Mouse (Mus musculus): Measurements from ENCODE around the gene Tsc22d3. TPM values are rescaled to one million over a fixed set of nuclear protein-coding genes. Genes with fewer than 3 reads are reported as not detected.

The Tsc22d3 gene
- polyA plus RNA-seq, 1 experiment from 2014 or later: 132 TPM

GRCm38 (mm10) chrX:140591176-140591575 is 9.3 kb downstream of the Tsc22d3 start:
- Histone ChIP-seq H3K27me3 (replicated peaks) (peaks cover 38% of the 10 kb centered on the region), H3K4me3 (replicated peaks) (no peak overlapping the region), H3K4me2 (no peak overlapping the region), H3K9ac (replicated peaks) (no peak overlapping the region), H3K9me3 (replicated peaks) (no peaks in the 10 kb centered on the region), H3K27ac (replicated peaks) (no peak overlapping the region), H3K36me3 (no peaks in the 10 kb centered on the region), H3K4me1 (no peaks in the 10 kb centered on the region)
- no peak for ATAC-seq (ENCODE audit: low FRiP score)
- WGBS: 79% methylated on average over 3 of the region's 3 CpGs

GRCm38 (mm10) chrX:140590142-140590541 is 10.3 kb downstream of the Tsc22d3 start:
- Histone ChIP-seq H3K27me3 (replicated peaks) (peaks cover 37% of the 10 kb centered on the region), H3K9ac (replicated peaks) (no peak overlapping the region)

GRCm38 (mm10) chrX:140589194-140589751 is 11.2 kb downstream of the Tsc22d3 start:
- Histone ChIP-seq H3K36me3 (no peaks in the 10 kb centered on the region), H3K27me3 (replicated peaks) (peaks cover 38% of the 10 kb centered on the region), H3K9me3 (replicated peaks) (no peaks in the 10 kb centered on the region), H3K4me3 (replicated peaks) (no peak overlapping the region), H3K4me2 (no peak overlapping the region), H3K27ac (replicated peaks) (no peak overlapping the region), H3K4me1 (no peaks in the 10 kb centered on the region), H3K9ac (replicated peaks) (no peak overlapping the region)
- WGBS: 81% methylated on average over 4 of the region's 4 CpGs
- no peak for ATAC-seq (ENCODE audit: low FRiP score)

More at GRCm38 (mm10) chrX:140590142-140590541, 10.3 kb downstream of the Tsc22d3 start:
- Histone ChIP-seq H3K4me1 (no peaks in the 10 kb centered on the region), H3K27ac (replicated peaks) (no peak overlapping the region), H3K4me3 (replicated peaks) (no peak overlapping the region), H3K4me2 (no peak overlapping the region), H3K36me3 (no peaks in the 10 kb centered on the region), H3K9me3 (replicated peaks) (no peaks in the 10 kb centered on the region)
- no peak for ATAC-seq (ENCODE audit: low FRiP score)
- WGBS: 83% methylated on average over 2 of the region's 2 CpGs

- H3K4me1 ChIP-seq: no peaks in the 10 kb centered on the region
Measured at GRCm38 (mm10) chrX:140588534-140588933, 11.9 kb downstream of the Tsc22d3 start.

GRCm38 (mm10) chrX:140580416-140580815 is 20.0 kb downstream of the Tsc22d3 start:
- Histone ChIP-seq H3K27ac (replicated peaks) (no peak overlapping the region), H3K27me3 (replicated peaks) (peaks cover 57% of the 10 kb centered on the region), H3K36me3 (no peaks in the 10 kb centered on the region), H3K4me2 (no peak overlapping the region), H3K4me1 (no peaks in the 10 kb centered on the region), H3K4me3 (replicated peaks) (no peak overlapping the region), H3K9ac (replicated peaks) (no peak overlapping the region), H3K9me3 (replicated peaks) (no peaks in the 10 kb centered on the region)
- no peak for ATAC-seq (ENCODE audit: low FRiP score)
- WGBS: 80% methylated on average over 3 of the region's 3 CpGs

More at GRCm38 (mm10) chrX:140588534-140588933, 11.9 kb downstream of the Tsc22d3 start:
- ATAC-seq (ENCODE audit: low FRiP score): no peak
- Histone ChIP-seq H3K4me3 (replicated peaks) (no peak overlapping the region), H3K27ac (replicated peaks) (no peak overlapping the region), H3K36me3 (no peaks in the 10 kb centered on the region), H3K9me3 (replicated peaks) (no peaks in the 10 kb centered on the region), H3K4me2 (no peak overlapping the region), H3K9ac (replicated peaks) (no peak overlapping the region), H3K27me3 (replicated peaks) (peaks cover 43% of the 10 kb centered on the region)
- WGBS: 84% methylated on average over 5 of the region's 5 CpGs

GRCm38 (mm10) chrX:140575636-140576035 is 24.8 kb downstream of the Tsc22d3 start:
- no peaks in the 10 kb centered on the region for H3K9me3 ChIP-seq (replicated peaks)
- H3K4me2 ChIP-seq: no peak overlapping the region
- H3K4me1 ChIP-seq: no peaks in the 10 kb centered on the region
- peaks cover 61% of the 10 kb centered on the region for H3K27me3 ChIP-seq (replicated peaks)
- H3K9ac ChIP-seq (replicated peaks): no peak overlapping the region
- no peak overlapping the region for H3K4me3 ChIP-seq (replicated peaks)
- H3K36me3 ChIP-seq: no peaks in the 10 kb centered on the region
- ATAC-seq (ENCODE audit: low FRiP score): no peak
- H3K27ac ChIP-seq (replicated peaks): no peak overlapping the region
- 86% methylated on average over 3 of the region's 3 CpGs for WGBS

- ATAC-seq (ENCODE audit: low FRiP score): no peak
- Histone ChIP-seq H3K36me3 (no peaks in the 10 kb centered on the region), H3K9ac (replicated peaks) (no peak overlapping the region), H3K27ac (replicated peaks) (no peak overlapping the region), H3K27me3 (replicated peaks) (peaks cover 58% of the 10 kb centered on the region), H3K4me1 (no peaks in the 10 kb centered on the region), H3K4me3 (replicated peaks) (no peak overlapping the region), H3K4me2 (no peak overlapping the region), H3K9me3 (replicated peaks) (no peaks in the 10 kb centered on the region)
- WGBS: 63% methylated on average over 1 of the region's 1 CpGs
Measured at GRCm38 (mm10) chrX:140575200-140575599, 25.3 kb downstream of the Tsc22d3 start.

- Histone ChIP-seq H3K36me3 (no peaks in the 10 kb centered on the region), H3K4me3 (replicated peaks) (no peak overlapping the region), H3K27me3 (replicated peaks) (peaks cover 57% of the 10 kb centered on the region), H3K9ac (replicated peaks) (no peak overlapping the region), H3K4me1 (no peaks in the 10 kb centered on the region), H3K27ac (replicated peaks) (no peak overlapping the region), H3K4me2 (no peak overlapping the region), H3K9me3 (replicated peaks) (no peaks in the 10 kb centered on the region)
- 41% methylated on average over 2 of the region's 2 CpGs for WGBS
- ATAC-seq (ENCODE audit: low FRiP score): no peak
Measured at GRCm38 (mm10) chrX:140572702-140573338, 27.6 kb downstream of the Tsc22d3 start.

- H3K27ac ChIP-seq (replicated peaks): no peak overlapping the region
- 66% methylated on average over 1 of the region's 1 CpGs for WGBS
- peaks cover 56% of the 10 kb centered on the region for H3K27me3 ChIP-seq (replicated peaks)
Measured at GRCm38 (mm10) chrX:140569595-140569994, 30.9 kb downstream of the Tsc22d3 start.

GRCm38 (mm10) chrX:140567711-140568407 is 32.6 kb downstream of the Tsc22d3 start:
- no peak overlapping the region for H3K9ac ChIP-seq (replicated peaks)
- no peak for ATAC-seq (ENCODE audit: low FRiP score)
- no peaks in the 10 kb centered on the region for H3K4me1 ChIP-seq
- no peak overlapping the region for H3K4me2 ChIP-seq
- H3K9me3 ChIP-seq (replicated peaks): no peaks in the 10 kb centered on the region
- no peak overlapping the region for H3K4me3 ChIP-seq (replicated peaks)
- 67% methylated on average over 1 of the region's 1 CpGs for WGBS
- H3K36me3 ChIP-seq: no peaks in the 10 kb centered on the region
- peaks cover 45% of the 10 kb centered on the region for H3K27me3 ChIP-seq (replicated peaks)
- H3K27ac ChIP-seq (replicated peaks): no peak overlapping the region

More at GRCm38 (mm10) chrX:140569595-140569994, 30.9 kb downstream of the Tsc22d3 start:
- no peak for ATAC-seq (ENCODE audit: low FRiP score)
- no peak overlapping the region for H3K9ac ChIP-seq (replicated peaks)
- no peak overlapping the region for H3K4me2 ChIP-seq
- no peaks in the 10 kb centered on the region for H3K9me3 ChIP-seq (replicated peaks)
- H3K4me3 ChIP-seq (replicated peaks): no peak overlapping the region
- no peaks in the 10 kb centered on the region for H3K4me1 ChIP-seq
- no peaks in the 10 kb centered on the region for H3K36me3 ChIP-seq

- Histone ChIP-seq H3K4me2 (no peak overlapping the region), H3K36me3 (no peaks in the 10 kb centered on the region), H3K9me3 (replicated peaks) (no peaks in the 10 kb centered on the region), H3K4me1 (no peaks in the 10 kb centered on the region), H3K4me3 (replicated peaks) (no peak overlapping the region), H3K27me3 (replicated peaks) (peaks cover 38% of the 10 kb centered on the region), H3K27ac (replicated peaks) (no peak overlapping the region), H3K9ac (replicated peaks) (no peak overlapping the region)
- ATAC-seq (ENCODE audit: low FRiP score): no peak
- 83% methylated on average over 2 of the region's 2 CpGs for WGBS
Measured at GRCm38 (mm10) chrX:140565759-140566158, 34.7 kb downstream of the Tsc22d3 start.

- Histone ChIP-seq H3K4me3 (replicated peaks) (no peak overlapping the region), H3K4me2 (no peak overlapping the region), H3K9ac (replicated peaks) (no peak overlapping the region), H3K4me1 (no peaks in the 10 kb centered on the region), H3K9me3 (replicated peaks) (no peaks in the 10 kb centered on the region), H3K27ac (replicated peaks) (no peak overlapping the region), H3K27me3 (replicated peaks) (peaks cover 38% of the 10 kb centered on the region), H3K36me3 (no peaks in the 10 kb centered on the region)
- 91% methylated on average over 3 of the region's 3 CpGs for WGBS
- no peak for ATAC-seq (ENCODE audit: low FRiP score)
Measured at GRCm38 (mm10) chrX:140565212-140565611, 35.2 kb downstream of the Tsc22d3 start.

All from neural tube, embryonic 15.5 days (tissue).